Mouse (Mus musculus) erythroblast, adult 5-6 weeks (primary cell): ENCODE data around the gene Gm973. TPM values are rescaled to one million over a fixed set of nuclear protein-coding genes. Genes with fewer than 3 reads are reported as not detected.

Experiments used
- ATAC-seq: replicated peaks from 2 replicates; pipeline ENCODE4 v1.8.0; 2016; ENCODE audit warnings: moderate number of reproducible peaks, mild to moderate bottlenecking, moderate TSS enrichment, inconsistent platforms; ENCODE audit not compliant: poor library complexity, low FRiP score, severe bottlenecking
- total RNA-seq, 2 experiments: library from RNA; stranded (forward) in 1 of 2; stranded (reverse) in 1 of 2; fragments of 150-400 nt in 1 of 2; fragments of 200-764, 138-1000 nt in 1 of 2; gene quantifications; 2 replicates each; pipeline versions ENCODE4 v1.2.3 to v1.2.4; 2015 to 2017; ENCODE audit warnings: low replicate concordance in 2 of 2

Gm973 gene
- total RNA-seq, 2 experiments from 2014 or later: 7.0 TPM; not detected in 1

- no peak for ATAC-seq
Measured at GRCm38 (mm10) chr1:59663456-59664135, 147.5 kb downstream of the Gm973 start.

- ATAC-seq: no peak
Measured at GRCm38 (mm10) chr1:59668871-59669270, 152.8 kb downstream of the Gm973 start.

GRCm38 (mm10) chr1:59669962-59670630 lies 154.0 kb downstream of the Gm973 start:
- ATAC-seq: peak; percentile 46

GRCm38 (mm10) chr1:59670641-59671168 lies 154.6 kb downstream of the Gm973 start, which contains the start of gene Sumo1:
Gene Sumo1, minus strand, starts transcription at chr1:59670834.
- ATAC-seq: peak; percentile 95

- ATAC-seq: no peak
Measured at GRCm38 (mm10) chr1:59673661-59674060, 157.6 kb downstream of the Gm973 start.

GRCm38 (mm10) chr1:59683926-59684818 lies 168.1 kb downstream of the Gm973 start:
- ATAC-seq: peak; percentile 45

- ATAC-seq: peak; percentile 100
Measured at GRCm38 (mm10) chr1:59684819-59685755, 169.0 kb downstream of the Gm973 start, which contains the start of gene Nop58. Gene Nop58, plus strand, starts transcription at chr1:59684971.

Other genes starting within 250 kb of the Gm973 start
- gene Fzd7, start 33.8 kb upstream of the Gm973 start, total RNA-seq (2015; ENCODE audit: low replicate concordance): 1.7 and 3.1 TPM in 2 replicates
- gene Fzd7, start 33.8 kb upstream of the Gm973 start, total RNA-seq (2017; ENCODE audit: low replicate concordance): 0.28 and 0.43 TPM in 2 replicates
- gene Sumo1, start 154.6 kb downstream of the Gm973 start, total RNA-seq (2015; ENCODE audit: low replicate concordance): 67.4 and 77.5 TPM in 2 replicates
- 58.0 and 82.0 TPM in 2 replicates for gene Sumo1, start 154.6 kb downstream of the Gm973 start, total RNA-seq (2017; ENCODE audit: low replicate concordance)
- 38.7 and 88.6 TPM in 2 replicates for gene Nop58, start 168.7 kb downstream of the Gm973 start, total RNA-seq (2015; ENCODE audit: low replicate concordance)
- gene Nop58, start 168.7 kb downstream of the Gm973 start, total RNA-seq (2017; ENCODE audit: low replicate concordance): 115 TPM in 2 replicates
- 5.4 and 7.9 TPM in 2 replicates for gene Bmpr2, start 247.1 kb downstream of the Gm973 start, total RNA-seq (2015; ENCODE audit: low replicate concordance)
- 2.0 and 8.4 TPM in 2 replicates for gene Bmpr2, start 247.1 kb downstream of the Gm973 start, total RNA-seq (2017; ENCODE audit: low replicate concordance)